Mouse (Mus musculus): Measurements from ENCODE around the gene Gas8.

DNA sequence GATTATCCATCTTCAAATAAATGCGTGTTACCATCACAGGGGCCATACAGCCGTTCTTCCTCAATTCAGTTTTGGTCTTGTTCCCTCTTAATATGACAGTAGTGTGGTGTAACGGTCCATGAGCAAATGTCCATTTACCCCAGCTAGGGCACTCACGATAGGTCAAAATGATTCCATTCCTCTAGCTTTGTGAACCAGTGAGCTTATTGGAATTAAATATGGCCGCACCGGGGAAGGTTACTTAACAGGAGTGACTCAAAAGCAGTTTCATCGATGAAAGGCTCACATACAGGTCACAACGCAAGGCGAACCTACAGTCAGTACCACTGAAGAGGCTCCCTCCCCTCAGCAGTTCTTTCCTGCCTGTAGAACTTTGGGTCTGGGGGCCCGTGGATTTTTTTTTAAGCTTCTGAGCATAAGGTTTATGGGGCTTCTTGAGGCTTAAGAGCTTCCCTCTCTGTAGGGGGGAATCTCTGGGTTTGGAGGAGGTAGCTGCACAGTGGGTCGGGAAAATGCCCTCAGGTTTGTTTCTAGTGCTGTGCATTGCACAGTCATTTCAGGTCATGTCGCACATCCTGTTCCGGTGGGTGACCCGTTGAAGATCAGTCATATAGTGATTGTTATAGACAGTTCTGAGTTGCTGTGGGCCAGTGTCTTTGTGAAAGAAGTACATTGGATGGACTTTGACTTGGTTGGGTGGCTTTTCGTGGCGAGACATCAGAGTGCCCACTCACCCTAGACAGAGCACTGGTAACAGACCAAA, 40.0 kb upstream of the Gas8 start:
- TF ChIP-seq POLR2A (IDR thresholded peaks at IDR 0.05; ENCODE audit: control insufficient read depth, extremely low read depth, insufficient read depth, low read length, poor library complexity) (no peak), CTCF (IDR thresholded peaks at IDR 0.05; ENCODE audit: borderline replicate concordance, control insufficient read depth, extremely low read depth, insufficient read depth, low read length, poor library complexity) (no peak)
